Mouse (Mus musculus) midbrain, embryonic 11.5 days (tissue): ENCODE measurements around the gene Net1. TPM values are rescaled to one million over a fixed set of nuclear protein-coding genes. Genes with fewer than 3 reads are reported as not detected.
"Not testable (repeated sequence)": the region's sequence is repeated elsewhere in the genome, so short reads cannot be mapped to it uniquely, and the experiment has no call there.

Experiments
- ATAC-seq: fragments of 200-750 bp; cut with Nextera tagmentation; 2 replicates; pipeline ENCODE4 v1.8.0; 2017; ENCODE audit warnings: moderate TSS enrichment, moderate library complexity; ENCODE audit not compliant: low FRiP score
- DNase-seq: peaks from one replicate; pipeline ENCODE4 v3.0.0; 2015; ENCODE audit warnings: low spot score; ENCODE audit errors: missing footprints
- H3K27ac ChIP-seq: fragments of 300-500 bp; sonication (generic); 2 replicates; pipeline ENCODE4 v1.5.1; 2014; ENCODE audit warnings: low read depth, low read length
- H3K27me3 ChIP-seq: fragments of 300-500 bp; sonication (generic); 2 replicates; pipeline ENCODE4 v1.6.1; 2014; ENCODE audit warnings: mild to moderate bottlenecking, low read length, moderate library complexity, mixed read lengths; ENCODE audit not compliant: control insufficient read depth, insufficient read depth
- H3K36me3 ChIP-seq: fragments of 300-500 bp; sonication (generic); 2 replicates; pipeline ENCODE4 v1.6.1; 2014; ENCODE audit warnings: mild to moderate bottlenecking, low read length, moderate library complexity, mixed read lengths; ENCODE audit not compliant: control insufficient read depth, insufficient read depth
- H3K4me1 ChIP-seq: fragments of 300-500 bp; sonication (generic); 2 replicates; pipeline ENCODE4 v1.6.1; 2014; ENCODE audit warnings: low read length; ENCODE audit not compliant: control insufficient read depth, insufficient read depth
- H3K4me2 ChIP-seq: fragments of 300-500 bp; sonication (generic); 2 replicates; pipeline ENCODE4 v1.6.1; 2014; ENCODE audit warnings: mild to moderate bottlenecking, moderate library complexity
- H3K4me3 ChIP-seq: fragments of 300-500 bp; sonication (generic); 2 replicates; pipeline ENCODE4 v1.5.1; 2014; ENCODE audit warnings: low read depth, low read length
- H3K9ac ChIP-seq: fragments of 300-500 bp; sonication (generic); 2 replicates; pipeline ENCODE4 v1.6.1; 2014; ENCODE audit warnings: low read length
- H3K9me3 ChIP-seq: fragments of 300-500 bp; sonication (generic); 2 replicates; pipeline ENCODE4 v1.6.1; 2016; ENCODE audit warnings: low read length; ENCODE audit not compliant: control insufficient read depth
- WGBS: fragments of 180-500 bp; shearing (Covaris S2); extraction: QIAGEN DNeasy Blood & Tissue Kit; methylation state at CpG from one replicate; pipeline ENCODE4 v1.1.7; 2014; 5-methylcytosine and 5-hydroxymethylcytosine counted together
- polyA plus RNA-seq: library from polyadenylated mRNA; unstranded; fragments of >200 nt; fragmentation: Nextera tagmentation; extraction: Ambion mirVana; gene quantifications from 2 replicates; pipeline ENCODE4 v1.2.1, GENCODE M21; 2014

The Net1 gene
- polyA plus RNA-seq, 1 experiment from 2014 or later = 31.0 TPM

DNA sequence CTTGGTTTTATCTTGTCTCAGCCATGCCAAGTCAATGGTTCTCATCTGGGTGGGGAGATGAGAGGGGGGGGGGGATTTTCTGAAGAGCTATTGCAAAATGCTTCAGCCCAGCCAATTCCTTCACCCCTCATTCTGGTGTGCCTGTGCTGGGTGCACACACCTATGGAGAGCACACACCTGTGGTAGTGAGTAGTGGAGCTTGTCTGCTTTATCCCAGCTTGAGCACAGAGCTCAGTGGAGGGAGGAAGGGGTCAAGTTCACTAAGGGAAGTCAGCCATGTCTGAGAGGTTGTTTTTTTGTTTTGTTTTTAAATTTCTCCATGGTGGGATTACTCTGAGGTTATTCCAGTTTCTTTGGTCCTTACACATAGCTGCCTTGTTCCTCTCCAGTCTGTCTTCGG, 61.8 kb downstream of the Net1 start:
- H3K36me3 ChIP-seq = no peaks in the 10 kb centered on the region
- no peak for ATAC-seq
- WGBS = 89% methylated on average over 1 of the region's 1 CpGs
- DNase-seq = no peak
- no peak overlapping the region for H3K4me3 ChIP-seq
- no peaks in the 10 kb centered on the region for H3K9me3 ChIP-seq
- H3K4me1 ChIP-seq = no peaks in the 10 kb centered on the region
- no peak overlapping the region for H3K9ac ChIP-seq
- no peaks in the 10 kb centered on the region for H3K27me3 ChIP-seq
- no peak overlapping the region for H3K4me2 ChIP-seq
- no peak overlapping the region for H3K27ac ChIP-seq

DNA sequence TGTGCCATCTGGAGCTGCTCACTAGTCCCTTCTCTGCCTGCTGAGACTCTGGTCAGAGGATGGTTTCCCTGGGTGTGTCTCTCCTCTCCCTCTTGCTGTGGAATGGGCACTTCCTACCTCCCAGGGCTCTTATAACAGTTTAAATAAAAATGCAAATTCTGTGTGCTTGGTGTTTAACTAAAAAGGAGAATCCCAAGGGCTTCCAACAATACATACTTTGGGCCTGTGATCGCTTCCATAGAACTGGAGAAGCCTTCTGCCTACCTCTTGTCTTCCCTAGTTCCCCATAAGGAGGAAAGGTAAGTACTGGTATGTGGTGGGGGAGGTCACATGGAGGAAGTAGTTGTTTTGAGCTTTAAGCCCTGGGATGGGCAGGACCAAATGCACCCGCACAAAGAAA, 63.2 kb downstream of the Net1 start:
- Histone ChIP-seq H3K4me1 (no peaks in the 10 kb centered on the region), H3K4me2 (no peak overlapping the region)

DNA sequence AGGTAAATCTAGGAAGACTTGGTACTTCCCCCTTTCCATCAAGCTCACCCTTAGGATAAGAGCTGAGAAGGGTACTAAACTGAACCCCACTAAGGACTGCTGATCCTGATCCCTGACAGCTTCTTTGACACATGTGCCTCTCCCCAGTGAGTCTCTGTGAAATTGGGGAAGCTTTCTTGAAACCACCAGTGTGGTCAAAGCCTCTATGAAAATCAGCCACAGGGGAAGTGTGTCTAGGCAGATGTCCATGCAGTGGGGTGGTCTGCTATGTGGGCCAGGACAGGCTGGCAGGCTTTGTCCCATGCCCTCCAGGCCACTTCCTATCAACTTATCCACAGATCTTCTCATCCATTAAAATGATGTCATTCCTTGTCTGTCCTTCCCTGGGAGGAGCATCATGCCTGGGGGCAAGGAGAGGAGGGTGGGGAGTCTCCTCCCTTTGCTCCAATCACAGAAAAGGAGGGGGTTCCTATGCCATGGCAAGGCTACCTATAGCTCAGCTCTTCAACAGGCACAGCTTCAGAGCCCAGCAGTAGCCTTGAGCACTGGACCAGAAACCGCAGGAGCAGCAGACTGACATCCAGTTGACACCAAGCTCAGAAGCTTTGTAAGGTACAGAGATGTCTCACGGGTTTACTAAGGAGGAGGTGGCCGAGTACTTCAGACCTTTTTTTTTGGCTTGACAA, 64.2 kb downstream of the Net1 start, which contains the start of gene Calm5:
TSS of gene Calm5 (plus strand) at position 526 of the 686 bp plus-strand sequence.
- not testable (repeated sequence) for H3K9ac ChIP-seq, H3K27me3 ChIP-seq, ATAC-seq

More for the DNA sequence above, 63.2 kb downstream of the Net1 start:
- Histone ChIP-seq H3K27me3 (no peaks in the 10 kb centered on the region), H3K4me3 (no peak overlapping the region), H3K36me3 (no peaks in the 10 kb centered on the region), H3K9me3 (no peaks in the 10 kb centered on the region), H3K9ac (no peak overlapping the region), H3K27ac (no peak overlapping the region)
- ATAC-seq (no peak), DNase-seq (no peak)
- WGBS = 75% methylated on average over 2 of the region's 2 CpGs

GRCm38 (mm10) chr13:3850330-3850729, 67.7 kb downstream of the Net1 start:
- no peaks in the 10 kb centered on the region for H3K36me3 ChIP-seq
- DNase-seq = no peak
- no peak overlapping the region for H3K4me2 ChIP-seq
- no peak overlapping the region for H3K27ac ChIP-seq
- no peak for ATAC-seq
- no peaks in the 10 kb centered on the region for H3K27me3 ChIP-seq
- WGBS = 67% methylated on average over 1 of the region's 1 CpGs
- H3K4me1 ChIP-seq = no peaks in the 10 kb centered on the region
- H3K9me3 ChIP-seq = no peaks in the 10 kb centered on the region
- no peak overlapping the region for H3K9ac ChIP-seq
- no peak overlapping the region for H3K4me3 ChIP-seq

More for the DNA sequence above, 64.2 kb downstream of the Net1 start, which contains the start of gene Calm5:
- not testable (repeated sequence) for H3K36me3 ChIP-seq, H3K4me3 ChIP-seq, H3K9me3 ChIP-seq, DNase-seq, H3K4me1 ChIP-seq, H3K27ac ChIP-seq, H3K4me2 ChIP-seq
- WGBS = 94% methylated on average over 3 of the region's 3 CpGs

GRCm38 (mm10) chr13:3840662-3841061, 77.4 kb downstream of the Net1 start:
- H3K4me1 ChIP-seq, H3K27me3 ChIP-seq, DNase-seq, H3K36me3 ChIP-seq, H3K4me2 ChIP-seq, H3K27ac ChIP-seq, H3K4me3 ChIP-seq, H3K9me3 ChIP-seq, H3K9ac ChIP-seq, ATAC-seq: not testable (repeated sequence)

GRCm38 (mm10) chr13:3837312-3837807, 80.7 kb downstream of the Net1 start, which contains the start of gene Calm4:
Calm4 (plus strand) TSS chr13:3837757.
- H3K9ac ChIP-seq, DNase-seq, H3K27ac ChIP-seq, ATAC-seq, H3K27me3 ChIP-seq, H3K9me3 ChIP-seq, H3K4me3 ChIP-seq, H3K36me3 ChIP-seq, H3K4me1 ChIP-seq, H3K4me2 ChIP-seq: not testable (repeated sequence)

- DNase-seq, H3K9me3 ChIP-seq, ATAC-seq, H3K9ac ChIP-seq, H3K27ac ChIP-seq, H3K4me2 ChIP-seq, H3K4me3 ChIP-seq, H3K4me1 ChIP-seq, H3K27me3 ChIP-seq, H3K36me3 ChIP-seq: not testable (repeated sequence)
Measured at GRCm38 (mm10) chr13:3833644-3834043, 84.4 kb downstream of the Net1 start.

DNA sequence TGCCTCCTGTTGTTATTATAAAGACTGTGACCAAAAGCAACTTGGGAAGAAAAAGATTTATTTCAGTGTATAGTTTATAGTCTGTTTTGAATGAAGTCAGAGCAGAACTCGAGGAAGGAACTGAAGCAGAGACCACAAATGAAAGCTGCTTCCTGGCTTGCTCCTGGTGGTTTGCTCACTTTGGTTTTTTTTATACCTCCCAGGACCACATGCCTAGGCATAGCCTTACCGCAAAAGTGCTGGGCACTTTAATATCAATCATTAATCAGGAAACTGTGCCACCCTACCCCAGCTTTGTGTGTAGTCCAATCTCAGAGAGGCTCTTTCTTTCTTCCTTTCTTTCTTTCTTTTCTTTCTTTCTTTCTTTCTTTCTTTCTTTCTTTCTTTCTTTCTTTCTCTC, 85.6 kb downstream of the Net1 start:
- DNase-seq (no peak), ATAC-seq (no peak)
- no peak overlapping the region for H3K4me3 ChIP-seq
- 82% methylated on average over 2 of the region's 2 CpGs for WGBS
- H3K4me2 ChIP-seq = no peak overlapping the region
- no peaks in the 10 kb centered on the region for H3K27me3 ChIP-seq
- no peaks in the 10 kb centered on the region for H3K9me3 ChIP-seq
- H3K27ac ChIP-seq = no peak overlapping the region
- H3K4me1 ChIP-seq = no peaks in the 10 kb centered on the region
- H3K36me3 ChIP-seq = no peaks in the 10 kb centered on the region
- no peak overlapping the region for H3K9ac ChIP-seq
